Mouse (Mus musculus) myocyte (in vitro differentiated cells): ENCODE results near the gene E4f1.

Source experiments
- CEBPB ChIP-seq: IDR thresholded peaks from 2 replicates; pipeline ENCODE4 v1.6.1; 2011; ENCODE audit warnings: mild to moderate bottlenecking, moderate library complexity; ENCODE audit not compliant: poor library complexity, insufficient read depth, severe bottlenecking
- E2F4 ChIP-seq: IDR thresholded peaks from one replicate; pipeline ENCODE4 v1.6.1; 2011; ENCODE audit warnings: mild to moderate bottlenecking, control low read depth, moderate library complexity; ENCODE audit not compliant: insufficient read depth
- MAX ChIP-seq: IDR thresholded peaks from one replicate; pipeline ENCODE4 v1.6.1; 2011; ENCODE audit warnings: low read depth, mild to moderate bottlenecking, control low read depth
- MYOD1 ChIP-seq, 3 experiments: IDR thresholded peaks; one replicate each; pipeline ENCODE4 v1.6.1; 2011; ENCODE audit warnings: control low read depth in 2 of 3, low read depth in 2 of 3, mild to moderate bottlenecking in 2 of 3, moderate library complexity in 1 of 3; ENCODE audit not compliant: insufficient read length in 2 of 3, control insufficient read depth in 1 of 3
- MYOG ChIP-seq, 3 experiments: IDR thresholded peaks; one replicate each; pipeline ENCODE4 v1.6.1; 2011; ENCODE audit warnings: control low read depth in 2 of 3, low read depth in 2 of 3, mild to moderate bottlenecking in 2 of 3; ENCODE audit not compliant: insufficient read length in 2 of 3, control insufficient read depth in 1 of 3, insufficient read depth in 1 of 3
- POLR2A ChIP-seq: IDR thresholded peaks from one replicate; pipeline ENCODE4 v1.6.1; 2011; ENCODE audit warnings: low read depth, mild to moderate bottlenecking, control low read depth, moderate library complexity; ENCODE audit not compliant: insufficient read length
- POLR2AphosphoS2 ChIP-seq: IDR thresholded peaks from one replicate; pipeline ENCODE4 v1.6.1; 2011; ENCODE audit warnings: low read depth, control low read depth; ENCODE audit not compliant: insufficient read length
- REST ChIP-seq: IDR thresholded peaks from one replicate; pipeline ENCODE4 v1.6.1; 2011; ENCODE audit warnings: mild to moderate bottlenecking, control low read depth, moderate library complexity; ENCODE audit not compliant: insufficient read depth, insufficient read length
- SRF ChIP-seq: IDR thresholded peaks from one replicate; pipeline ENCODE4 v1.6.1; 2011; ENCODE audit warnings: low read depth; ENCODE audit not compliant: control insufficient read depth, insufficient read length
- USF1 ChIP-seq: IDR thresholded peaks from one replicate; pipeline ENCODE4 v1.6.1; 2011; ENCODE audit warnings: low read depth, mild to moderate bottlenecking, control low read depth, moderate library complexity

- no peak for TF ChIP-seq POLR2AphosphoS2
- no peak for TF ChIP-seq POLR2A
- no peak for TF ChIP-seq E2F4
- no peak for TF ChIP-seq MYOD1 (IDR thresholded peaks at IDR 0.05; ENCODE audit: control insufficient read depth in 1 of 3, insufficient read length in 2 of 3, low read depth in 2 of 3)
- TF ChIP-seq CEBPB, result no peak
- TF ChIP-seq MYOG (IDR thresholded peaks at IDR 0.05; ENCODE audit: control insufficient read depth in 1 of 3, insufficient read depth in 1 of 3, insufficient read length in 2 of 3, low read depth in 2 of 3), result no peak
- TF ChIP-seq REST, result no peak
- TF ChIP-seq MAX, result no peak
- TF ChIP-seq USF1, result no peak
- no peak for TF ChIP-seq SRF
Measured at GRCm38 (mm10) chr17:24475586-24475985, 5.5 kb upstream of the E4f1 start.
